Mouse (Mus musculus) CH12.LX (cell line): ENCODE measurements around the gene Pmepa1. TPM values are rescaled to one million over a fixed set of nuclear protein-coding genes. Genes with fewer than 3 reads are reported as not detected.

Source experiments
- DNase-seq: peaks from one replicate; pipeline ENCODE4 v3.0.0-alpha.2; 2013; ENCODE audit errors: extremely low read depth
- H3K27ac ChIP-seq: 2 replicates; pipeline ENCODE4 v1.5.1; 2012; ENCODE audit warnings: low read depth, mild to moderate bottlenecking, control low read depth, moderate library complexity; ENCODE audit not compliant: insufficient read depth
- H3K27me3 ChIP-seq: replicated peaks from 2 replicates; pipeline ENCODE3; 2012; ENCODE audit warnings: inconsistent platforms
- H3K36me3 ChIP-seq, 2 experiments: replicated peaks in 1 of 2; 2 replicates each; pipeline versions ENCODE3 to v1.6.1; 2012; ENCODE audit warnings: inconsistent platforms in 1 of 2, low read length in 1 of 2, mild to moderate bottlenecking in 1 of 2, mixed read lengths in 1 of 2, moderate library complexity in 1 of 2; ENCODE audit not compliant: control insufficient read depth in 1 of 2, insufficient read depth in 1 of 2
- H3K4me1 ChIP-seq, 2 experiments: 2 replicates each; pipeline ENCODE4 v1.6.1; 2012; ENCODE audit warnings: inconsistent platforms in 1 of 2, moderate library complexity in 1 of 2; ENCODE audit not compliant: insufficient read depth in 2 of 2, control insufficient read depth in 1 of 2
- H3K4me2 ChIP-seq: 2 replicates; pipeline ENCODE4 v1.6.1; 2012; ENCODE audit warnings: low read depth, mild to moderate bottlenecking, control low read depth; ENCODE audit not compliant: poor library complexity, insufficient read depth, severe bottlenecking
- H3K4me3 ChIP-seq, 3 experiments: fragments of 150-350 bp in 1 of 3; sonication (generic) in 1 of 3; replicated peaks in 1 of 3; 2 replicates each; pipeline versions ENCODE3 to v1.5.1; 2011 to 2012; ENCODE audit warnings: low read depth in 2 of 3, low read length in 2 of 3, mild to moderate bottlenecking in 2 of 3, moderate library complexity in 2 of 3, control low read depth in 1 of 3, improper control_type of control experiment in 1 of 3, inconsistent platforms in 1 of 3, mixed read lengths in 1 of 3; ENCODE audit not compliant: poor library complexity in 1 of 3
- H3K79me2 ChIP-seq: replicated peaks from 2 replicates; pipeline ENCODE4 v1.6.1; 2012; ENCODE audit warnings: mild to moderate bottlenecking, moderate library complexity; ENCODE audit not compliant: control insufficient read depth, poor library complexity, insufficient read depth, severe bottlenecking; ENCODE audit errors: extremely low read depth
- H3K9ac ChIP-seq: 2 replicates; pipeline ENCODE4 v1.6.1; 2012; ENCODE audit warnings: low read depth, mild to moderate bottlenecking, control low read depth, moderate library complexity; ENCODE audit not compliant: insufficient read depth
- H3K9me3 ChIP-seq: replicated peaks from 2 replicates; pipeline ENCODE3; 2012; ENCODE audit warnings: low read length, inconsistent platforms, mixed read lengths
- CTCF ChIP-seq, 2 experiments: IDR thresholded peaks in 1 of 2; conservative IDR thresholded peaks in 1 of 2; 2 replicates each; pipeline ENCODE4 v1.5.1; 2011 to 2012; ENCODE audit warnings: low read depth in 2 of 2, low read length in 2 of 2, improper control_type of control experiment in 1 of 2, inconsistent platforms in 1 of 2, mild to moderate bottlenecking in 1 of 2, moderate library complexity in 1 of 2
- E2F4 ChIP-seq: IDR thresholded peaks from 2 replicates; pipeline ENCODE4 v1.6.1; 2011; ENCODE audit warnings: low read depth, low read length, improper control_type of control experiment; ENCODE audit not compliant: insufficient replicate concordance
- ELF1 ChIP-seq: IDR thresholded peaks from 2 replicates; pipeline ENCODE4 v1.6.1; 2014; ENCODE audit warnings: low read depth, mild to moderate bottlenecking, inconsistent platforms, low read length, improper control_type of control experiment
- EP300 ChIP-seq: IDR thresholded peaks from 2 replicates; pipeline ENCODE4 v1.6.1; 2011; ENCODE audit warnings: low read length, improper control_type of control experiment
- ETS1 ChIP-seq: conservative IDR thresholded peaks from 2 replicates; pipeline ENCODE4 v1.6.1; 2012; ENCODE audit warnings: low read depth, mild to moderate bottlenecking, inconsistent platforms, low read length, improper control_type of control experiment, moderate library complexity
- GABPA ChIP-seq: IDR thresholded peaks from 2 replicates; pipeline ENCODE4 v1.6.1; 2012; ENCODE audit warnings: low read depth, low read length, improper control_type of control experiment, inconsistent platforms; ENCODE audit not compliant: insufficient replicate concordance
- HCFC1 ChIP-seq: IDR thresholded peaks from 2 replicates; pipeline ENCODE4 v1.6.1; 2012; ENCODE audit warnings: low read depth, mild to moderate bottlenecking, inconsistent platforms, low read length, improper control_type of control experiment
- JUN ChIP-seq: IDR thresholded peaks from 2 replicates; pipeline ENCODE4 v1.6.1; 2011; ENCODE audit warnings: low read depth, mild to moderate bottlenecking, low read length, improper control_type of control experiment, moderate library complexity; ENCODE audit not compliant: insufficient read depth
- JUND ChIP-seq: conservative IDR thresholded peaks from 2 replicates; pipeline ENCODE4 v1.6.1; 2011; ENCODE audit warnings: low read depth, low read length, improper control_type of control experiment
- MAZ ChIP-seq: IDR thresholded peaks from 2 replicates; pipeline ENCODE4 v1.6.1; 2012; ENCODE audit warnings: low read depth, mild to moderate bottlenecking, inconsistent platforms, low read length, improper control_type of control experiment, moderate library complexity
- PAX5 ChIP-seq: IDR thresholded peaks from 2 replicates; pipeline ENCODE4 v1.6.1; 2012; ENCODE audit warnings: low read length, inconsistent platforms, mixed read lengths
- POLR2A ChIP-seq: IDR thresholded peaks from 2 replicates; pipeline ENCODE4 v1.6.1; 2011; ENCODE audit warnings: low read depth, mild to moderate bottlenecking, improper control_type of control experiment, low read length
- POLR2AphosphoS2 ChIP-seq: IDR thresholded peaks from 2 replicates; pipeline ENCODE4 v1.6.1; 2011; ENCODE audit warnings: low read depth, low read length, improper control_type of control experiment
- RAD21 ChIP-seq: IDR thresholded peaks from 2 replicates; pipeline ENCODE4 v1.6.1; 2011; ENCODE audit warnings: low read depth, mild to moderate bottlenecking, low read length, improper control_type of control experiment, moderate library complexity
- SMC3 ChIP-seq: IDR thresholded peaks from 2 replicates; pipeline ENCODE4 v1.6.1; 2011; ENCODE audit warnings: low read depth, low read length, improper control_type of control experiment
- TBP ChIP-seq: conservative IDR thresholded peaks from 2 replicates; pipeline ENCODE4 v1.6.1; 2011; ENCODE audit warnings: low read depth, low read length, improper control_type of control experiment
- UBTF ChIP-seq: IDR thresholded peaks from 2 replicates; pipeline ENCODE4 v1.6.1; 2012; ENCODE audit warnings: low read depth, mild to moderate bottlenecking, inconsistent platforms, low read length, improper control_type of control experiment, moderate library complexity
- USF1 ChIP-seq: IDR thresholded peaks from 2 replicates; pipeline ENCODE4 v1.6.1; 2014; ENCODE audit warnings: low read depth, mild to moderate bottlenecking, inconsistent platforms, low read length, improper control_type of control experiment
- USF2 ChIP-seq: conservative IDR thresholded peaks from 2 replicates; pipeline ENCODE4 v1.6.1; 2011; ENCODE audit warnings: low read depth, low read length, improper control_type of control experiment
- ZC3H11A ChIP-seq: IDR thresholded peaks from 2 replicates; pipeline ENCODE4 v1.6.1; 2012; ENCODE audit warnings: low read depth, mild to moderate bottlenecking, inconsistent platforms, low read length, improper control_type of control experiment
- ZNF384 ChIP-seq: IDR thresholded peaks from 2 replicates; pipeline ENCODE4 v1.6.1; 2012; ENCODE audit warnings: low read depth, low read length, improper control_type of control experiment, inconsistent platforms
- dilution Hi-C: fragments of 300-500 bp; cut with MboI; formaldehyde crosslinking; loops from 2 replicates; pipeline ENCODE4 v1.14.3; 2020; ENCODE audit warnings: low sequenced_read_pairs; ENCODE audit not compliant: extremely low pct_unique_long_range_greater_than_20kb, extremely low pct_ligation_motif_present
- in situ Hi-C: fragments of 300-500 bp; cut with MboI; formaldehyde crosslinking; loops from 3 replicates; pipeline ENCODE4 v1.14.3; 2019; ENCODE audit warnings: low sequenced_read_pairs, low pct_ligation_motif_present, low pct_unique_long_range_greater_than_20kb, mixed read lengths
- polyA plus RNA-seq: library from polyadenylated mRNA; unstranded; fragments of >175 nt; gene quantifications from 2 replicates; pipeline ENCODE4 v1.2.1, GENCODE M21; 2012; ENCODE audit warnings: low read depth; ENCODE audit not compliant: insufficient read length
- total RNA-seq, 2 experiments: library from RNA; depleted of rRNA; stranded (reverse); fragments of 300-350 nt in 1 of 2; fragments of >200 nt in 1 of 2; gene quantifications; 2 replicates each; pipeline ENCODE4 v1.2.3; 2012 to 2014

Gene Pmepa1
- total and polyA plus RNA-seq, 3 experiments: 1.6 to 11.8 (median 9.9) TPM

- Histone ChIP-seq H3K9me3 (no peaks in the 10 kb centered on the region), H3K27me3 (peaks cover 65% of the 10 kb centered on the region), H3K4me3 (no peak overlapping the region), H3K4me2 (no peak overlapping the region), H3K9ac (no peak overlapping the region), H3K27ac (no peak overlapping the region), H3K36me3 (no peaks in the 10 kb centered on the region), H3K79me2 (no peaks in the 10 kb centered on the region), H3K4me1 (peaks cover 0 to 32% of the 10 kb centered on the region in 2 experiments; a peak in 2 of 4 replicates)
- TF ChIP-seq HCFC1 (no peak), JUN (no peak), GABPA (no peak), USF2 (no peak), POLR2AphosphoS2 (no peak), JUND (no peak), E2F4 (no peak), MAZ (no peak), ELF1 (no peak), POLR2A (no peak), EP300 (no peak), UBTF (no peak), ZC3H11A (no peak)
- dilution Hi-C loops (no loop called here), in situ Hi-C loops (loop anchor here (25.0 kb wide), 1 partner anchor 350 kb away; no protein-coding TSS in a partner anchor)
- DNase-seq: no peak
Observed at GRCm38 (mm10) chr2:173187182-173187855, 89.0 kb downstream of the Pmepa1 start.

GRCm38 (mm10) chr2:173186047-173186943 lies 90.0 kb downstream of the Pmepa1 start:
- H3K27me3 ChIP-seq: peaks cover 69% of the 10 kb centered on the region
- H3K4me3 ChIP-seq: no peak overlapping the region
- H3K27ac ChIP-seq: no peak overlapping the region
- in situ Hi-C loops: loop anchor here (25.0 kb wide), 1 partner anchor 349 kb away; no protein-coding TSS in a partner anchor
- TF ChIP-seq ZNF384 (no peak), PAX5 (no peak), ELF1 (0 out of 2 replicates have a peak, but pooled peaks have one; percentile 21), SMC3 (peak; percentile 98), MAZ (no peak), USF1 (no peak), ETS1 (no peak), TBP (no peak), CTCF (conservative IDR thresholded peaks at IDR 0.05 in 1 of 2, IDR thresholded peaks at IDR 0.05 in 1 of 2; ENCODE audit: low read depth in 2 of 2, low read length in 2 of 2) (peak in 1 of 2 experiments; percentile 93; a peak in 2 of 4 replicates), RAD21 (peak; percentile 94), ZC3H11A (peak; percentile 93), UBTF (no peak)
- no peaks in the 10 kb centered on the region for H3K36me3 ChIP-seq
- peaks cover 0 to 32% of the 10 kb centered on the region in 2 experiments; a peak in 2 of 4 replicates for H3K4me1 ChIP-seq
- H3K9me3 ChIP-seq: no peaks in the 10 kb centered on the region
- H3K79me2 ChIP-seq: no peaks in the 10 kb centered on the region
- dilution Hi-C loops: no loop called here
- no peak overlapping the region for H3K4me2 ChIP-seq
- DNase-seq: peak; percentile 66
- no peak overlapping the region for H3K9ac ChIP-seq
